Mouse (Mus musculus) lung, adult 2 months (tissue): ENCODE data around the gene Syn3.

ENCODE experiments used
- CTCF ChIP-seq: fragments of 200-500 bp; IDR thresholded peaks from 2 replicates; pipeline ENCODE4 v1.5.1; 2011; ENCODE audit warnings: mild to moderate bottlenecking, low read length, control low read depth; ENCODE audit not compliant: insufficient read depth
- POLR2A ChIP-seq: fragments of 200-500 bp; IDR thresholded peaks from 2 replicates; pipeline ENCODE4 v1.6.1; 2011; ENCODE audit warnings: low read depth, mild to moderate bottlenecking, control low read depth, low read length, borderline replicate concordance; ENCODE audit errors: extremely low read depth

- TF ChIP-seq CTCF (no peak), POLR2A (no peak)
These were observed 72.8 kb downstream of the Syn3 start for GRCm38 (mm10) chr10:86425690-86426530.
